Mouse (Mus musculus) heart, embryonic 15.5 days (tissue): ENCODE measurements around the gene Dgki. TPM values are rescaled to one million over a fixed set of nuclear protein-coding genes. Genes with fewer than 3 reads are reported as not detected.

Experiments
- polyA plus RNA-seq: library from polyadenylated mRNA; unstranded; fragments of >200 nt; fragmentation: Nextera tagmentation; extraction: Ambion mirVana; gene quantifications from 2 replicates; pipeline ENCODE4 v1.2.1, GENCODE M21; 2015

Gene Dgki
- polyA plus RNA-seq, 1 experiment from 2014 or later, result 0.48 TPM

Other genes with a start within 250 kb of the Dgki start
- gene Creb3l2, start 142.0 kb upstream of the Dgki start, polyA plus RNA-seq, result 26.7 and 33.6 TPM in 2 replicates
- gene Akr1d1, start 230.0 kb upstream of the Dgki start, polyA plus RNA-seq, result 0.05 TPM in 1 of 2 replicates, not detected in the other